Mouse (Mus musculus) heart, postnatal 4 days (tissue): ENCODE results near the gene Slc15a3. TPM values are rescaled to one million over a fixed set of nuclear protein-coding genes. Genes with fewer than 3 reads are reported as not detected.
A peak's percentile ranks its signal among the peaks of the same experiment; 100 is the strongest.

ENCODE experiments used
- DNase-seq: peaks from one replicate; pipeline ENCODE4 v3.0.0; 2021
- total RNA-seq, 2 experiments: library from RNA; stranded (reverse); gene quantifications; 2 replicates each; pipeline ENCODE4 v1.2.3; 2021

Gene Slc15a3
- total RNA-seq, 2 experiments from 2014 or later: 2.1 to 2.3 TPM

DNA sequence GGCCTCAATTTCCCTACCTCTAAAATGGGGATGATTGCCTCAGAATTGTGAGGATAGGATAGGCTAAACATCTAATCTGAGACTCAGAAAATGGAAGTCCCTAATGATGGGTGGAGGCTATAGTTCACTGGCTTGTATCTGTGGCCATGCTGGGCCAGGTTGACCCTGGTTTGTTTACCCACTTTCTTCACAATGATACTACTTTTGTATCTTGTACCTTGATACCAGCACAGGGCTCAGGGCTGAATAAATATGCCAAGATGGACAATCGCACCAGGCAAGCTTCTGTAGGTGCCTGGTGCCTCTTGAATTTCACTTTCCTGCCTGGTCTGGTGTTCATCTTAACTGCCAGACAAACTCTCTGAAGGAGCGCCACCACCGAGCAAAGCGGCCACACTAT lies 17.0 kb upstream of the Slc15a3 start:
- DNase-seq: no peak

DNA sequence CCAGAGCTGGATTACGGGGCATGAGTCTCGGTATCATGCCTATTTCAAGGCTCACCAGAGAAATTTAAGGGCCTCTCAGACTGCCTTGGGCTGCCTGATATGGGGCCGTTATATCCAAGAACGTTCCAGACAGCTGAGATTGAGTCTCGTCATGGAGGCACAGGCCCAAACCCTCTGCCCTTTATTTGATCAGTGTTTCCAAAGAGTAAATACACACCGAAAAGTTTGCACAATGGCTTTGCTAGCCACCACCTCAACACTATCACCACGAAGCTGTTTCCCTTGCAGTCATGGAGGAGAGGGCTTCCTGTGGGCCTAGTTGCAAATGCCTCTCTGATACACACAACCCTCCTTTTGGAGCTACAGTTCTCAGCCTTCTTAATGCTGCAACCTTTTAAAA lies 15.5 kb upstream of the Slc15a3 start:
- DNase-seq: no peak

DNA sequence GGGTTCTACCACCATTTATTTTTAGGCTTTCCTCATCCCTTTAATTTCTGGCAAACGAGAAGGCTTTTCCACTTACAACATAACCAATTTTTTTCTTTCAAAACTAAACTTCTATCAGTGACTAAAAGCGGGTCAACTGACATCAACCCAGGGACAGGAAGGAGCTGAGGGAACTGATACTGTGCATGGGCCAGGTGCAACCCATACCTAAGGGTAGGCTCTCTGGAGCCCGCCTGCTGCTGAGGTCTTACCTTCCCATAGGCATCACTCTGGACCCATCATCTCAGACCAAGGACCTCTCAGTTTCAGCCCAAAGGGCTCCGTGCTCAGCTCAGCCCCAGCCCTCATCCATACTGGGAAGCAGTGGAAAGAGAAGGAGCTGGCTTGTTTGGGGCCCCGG lies 11.2 kb upstream of the Slc15a3 start:
- no peak for DNase-seq

DNA sequence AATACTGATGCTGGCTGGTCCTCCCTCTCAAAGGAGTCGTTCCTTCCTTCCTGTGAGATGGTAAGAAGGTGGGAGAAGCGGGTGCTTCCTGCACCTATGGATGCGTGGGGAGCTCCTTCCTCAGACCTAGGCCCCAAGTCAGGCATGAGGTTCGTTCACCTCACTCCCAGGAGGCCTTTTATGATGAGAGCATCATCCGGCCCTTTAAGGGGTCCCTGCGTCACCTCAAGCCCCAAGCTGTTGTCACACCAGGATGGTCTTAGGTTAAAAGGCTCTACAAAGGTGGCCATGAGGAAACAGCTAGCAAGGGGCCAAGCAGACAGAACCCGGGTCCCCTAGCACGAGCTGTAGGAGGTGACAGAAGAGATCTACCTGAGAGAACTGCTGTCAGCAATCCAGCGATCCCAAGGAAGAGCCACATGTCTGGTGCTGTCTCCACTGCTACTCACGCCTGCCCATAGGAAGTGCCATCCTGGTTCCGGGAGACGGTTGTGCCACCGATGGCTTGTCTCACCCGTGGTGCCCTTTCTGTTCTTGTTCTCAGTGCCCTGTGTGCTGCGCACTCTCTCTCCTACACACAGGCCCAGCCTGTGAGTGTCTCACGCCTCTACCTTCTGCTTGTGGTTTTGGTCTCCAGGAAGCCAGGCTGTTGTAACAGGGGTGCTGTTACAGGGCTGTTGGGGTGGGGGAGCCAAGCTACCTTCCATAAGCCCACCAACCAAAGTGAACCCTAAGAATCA lies 9.9 kb upstream of the Slc15a3 start, which contains the start of gene Cd6:
Cd6 (minus strand) TSS at position 623 of the 740 bp plus-strand sequence.
- DNase-seq: no peak

DNA sequence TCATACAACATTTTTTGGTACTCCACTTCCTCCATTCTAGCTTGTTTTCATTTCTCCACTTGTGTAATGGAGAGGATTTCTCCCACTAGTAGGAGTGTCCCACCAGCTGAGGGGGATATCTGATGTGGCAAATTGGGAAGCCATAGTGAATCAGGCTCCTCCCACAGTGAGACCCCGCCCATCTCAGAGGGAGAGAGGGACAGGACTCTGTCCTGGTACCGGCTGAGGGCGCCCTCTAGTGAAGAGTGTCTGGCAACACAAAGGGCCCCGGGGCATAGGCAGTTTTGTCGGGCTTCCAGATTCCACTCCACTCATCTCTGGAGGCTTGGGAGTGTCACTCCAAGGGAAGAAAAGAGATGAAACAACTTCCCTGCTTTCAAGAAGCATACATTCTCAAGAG lies 8.1 kb upstream of the Slc15a3 start:
- peak; percentile 88 for DNase-seq

DNA sequence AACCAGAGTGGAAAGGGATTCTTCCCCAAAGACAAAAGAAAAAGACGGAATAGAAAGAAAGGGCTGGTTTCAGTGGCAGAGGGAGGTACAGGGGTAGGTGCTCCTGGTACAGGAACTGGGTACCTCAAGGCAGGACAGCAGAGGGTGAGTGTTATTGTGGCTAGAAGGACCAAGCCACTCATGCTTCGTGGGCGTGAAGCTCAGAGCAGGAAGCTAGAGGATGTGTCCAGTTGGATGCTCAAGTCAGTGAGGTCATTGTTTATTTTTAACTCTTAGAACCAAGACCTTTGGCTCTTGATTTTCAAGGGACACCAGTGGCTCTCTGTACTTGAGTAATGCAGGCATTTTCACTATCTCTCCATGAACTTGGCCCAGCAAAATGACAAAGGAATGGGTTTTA lies 7.5 kb upstream of the Slc15a3 start:
- no peak for DNase-seq

DNA sequence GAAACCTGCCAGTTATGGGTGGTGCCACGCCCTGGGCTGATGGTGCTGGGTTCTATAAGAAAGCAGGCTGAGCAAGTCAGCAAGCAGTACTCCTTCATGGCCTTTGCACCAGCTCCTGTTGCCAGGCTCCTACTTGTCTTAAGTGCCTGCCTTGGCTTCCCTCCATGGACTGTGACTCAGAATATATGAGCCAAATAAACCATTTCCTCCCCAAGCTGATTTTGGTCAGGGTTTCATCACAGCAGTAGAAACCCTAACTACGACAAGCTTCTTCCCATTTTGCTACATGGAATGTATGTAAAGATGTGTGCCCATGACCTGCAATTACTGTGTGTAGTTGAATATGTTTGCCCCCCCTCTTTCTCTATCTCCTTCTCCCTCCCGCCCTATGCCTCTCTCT lies 5.9 kb upstream of the Slc15a3 start:
- DNase-seq: no peak

DNA sequence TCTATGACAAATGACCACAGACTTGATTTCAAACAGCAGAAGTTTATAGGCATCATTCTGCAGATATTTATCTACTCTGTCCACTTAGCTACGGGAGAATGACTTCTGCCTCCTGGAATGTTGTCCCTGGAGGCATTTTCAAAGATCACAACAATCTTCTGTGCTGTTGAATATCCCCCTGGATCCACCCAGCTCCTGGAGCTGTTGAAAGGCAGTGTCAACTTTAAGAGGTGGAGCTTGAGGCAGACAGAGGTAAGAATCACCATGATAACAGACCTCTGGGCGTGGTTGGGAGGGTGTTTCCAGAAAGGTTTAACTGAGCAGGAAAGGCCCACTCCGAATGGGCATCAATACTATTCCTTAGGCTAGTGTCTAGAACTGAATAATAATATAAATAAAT lies 3.9 kb upstream of the Slc15a3 start:
- no peak for DNase-seq

DNA sequence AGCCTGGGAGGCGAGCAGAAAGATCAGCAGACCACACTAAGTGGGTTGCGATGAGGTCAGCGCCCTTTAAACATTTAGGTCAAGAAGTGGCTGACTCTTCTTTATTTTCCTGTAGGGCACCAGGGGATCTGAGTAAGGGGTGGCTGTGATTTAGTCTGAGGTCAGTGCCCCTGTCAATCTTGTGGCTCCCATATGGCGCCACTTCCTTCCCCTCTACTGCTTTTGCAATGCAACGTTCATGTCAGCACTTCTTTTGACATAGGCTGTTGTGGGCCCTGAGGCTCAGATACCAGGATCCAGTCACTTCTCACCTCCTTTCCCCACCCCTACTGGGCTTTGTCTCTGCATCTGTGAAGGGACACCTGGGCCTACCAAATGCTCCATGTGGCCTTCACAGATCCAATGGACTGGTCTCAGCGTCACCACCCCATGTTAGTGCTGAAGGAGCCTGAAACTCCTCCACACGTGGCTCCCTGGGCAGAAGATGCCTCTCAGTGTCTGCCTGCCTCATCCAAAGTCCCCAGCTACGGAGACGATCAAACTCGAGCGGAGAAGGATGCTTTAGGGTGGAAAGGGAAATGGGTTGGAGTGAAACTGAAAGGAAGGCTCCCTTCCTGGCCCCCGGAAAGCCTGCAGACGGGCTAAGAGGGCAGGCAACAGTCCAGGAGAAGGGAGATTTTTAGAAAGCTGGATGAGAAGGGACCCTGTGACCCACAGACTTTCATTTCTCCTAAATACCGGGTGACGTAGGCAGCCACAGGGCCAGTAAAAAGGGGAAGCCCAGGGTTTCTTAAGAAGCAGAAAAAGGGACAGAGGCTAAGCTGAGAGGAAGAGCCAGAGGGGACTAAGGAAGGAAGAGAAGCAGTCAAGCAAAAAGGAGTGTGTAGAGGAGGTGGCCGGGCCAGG lies 2.4 kb downstream of the Slc15a3 start:
- peak; percentile 37 for DNase-seq

DNA sequence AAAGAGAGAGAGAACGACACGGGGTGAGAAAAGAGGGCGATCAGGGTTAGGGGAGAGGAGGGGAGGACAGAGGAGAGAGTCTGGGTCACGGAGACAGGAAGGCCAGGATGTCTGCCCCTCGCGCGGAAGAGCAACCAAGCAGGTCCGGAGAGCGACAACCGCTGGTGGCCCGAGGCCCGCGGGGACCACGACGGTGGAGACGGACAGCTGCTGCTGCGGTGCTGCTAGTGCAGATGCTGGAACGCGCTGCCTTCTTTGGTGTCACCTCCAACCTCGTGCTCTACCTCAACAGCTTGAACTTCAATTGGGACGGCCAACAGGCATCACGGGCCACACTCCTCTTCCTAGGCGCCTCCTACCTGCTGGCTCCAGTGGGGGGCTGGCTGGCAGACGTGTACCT lies 3.4 kb downstream of the Slc15a3 start:
- DNase-seq: no peak

DNA sequence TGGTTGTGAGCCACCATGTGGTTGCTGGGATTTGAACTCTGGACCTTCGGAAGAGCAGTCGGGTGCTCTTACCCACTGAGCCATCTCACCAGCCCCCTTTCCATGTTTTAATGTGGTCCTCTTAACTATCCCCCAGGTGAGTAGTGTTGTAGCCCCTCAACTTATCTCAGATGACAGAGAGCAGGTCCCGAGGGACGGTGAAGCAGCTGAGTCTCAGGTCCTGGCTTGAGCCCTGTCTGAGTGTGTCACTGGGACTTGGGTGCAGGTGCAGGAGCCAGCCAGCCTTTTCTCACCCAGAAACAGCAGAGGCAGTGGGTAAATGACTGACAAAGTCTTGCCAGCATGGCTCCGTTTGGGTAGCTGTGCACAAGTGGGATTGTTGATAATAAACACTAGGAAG lies 4.7 kb downstream of the Slc15a3 start:
- no peak for DNase-seq

DNA sequence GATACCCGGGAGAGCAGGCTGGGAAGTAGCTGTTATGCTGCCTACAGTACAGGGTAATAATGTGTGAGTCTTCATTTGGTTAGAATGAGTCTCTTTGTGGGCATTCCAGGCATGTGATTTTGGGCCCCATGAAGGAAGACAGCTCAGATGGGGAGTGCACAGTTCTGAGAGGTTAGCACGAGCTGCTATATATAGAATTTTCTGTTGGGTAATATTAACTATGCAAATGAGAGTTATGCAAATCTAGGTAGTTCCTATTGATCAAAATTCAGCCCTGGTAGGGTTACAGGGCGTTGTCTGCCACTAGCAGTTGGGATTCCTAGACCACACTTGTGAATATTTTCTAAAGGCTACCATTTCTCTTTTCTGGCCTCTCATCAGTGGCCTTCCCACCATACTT lies 5.9 kb downstream of the Slc15a3 start:
- DNase-seq: no peak

DNA sequence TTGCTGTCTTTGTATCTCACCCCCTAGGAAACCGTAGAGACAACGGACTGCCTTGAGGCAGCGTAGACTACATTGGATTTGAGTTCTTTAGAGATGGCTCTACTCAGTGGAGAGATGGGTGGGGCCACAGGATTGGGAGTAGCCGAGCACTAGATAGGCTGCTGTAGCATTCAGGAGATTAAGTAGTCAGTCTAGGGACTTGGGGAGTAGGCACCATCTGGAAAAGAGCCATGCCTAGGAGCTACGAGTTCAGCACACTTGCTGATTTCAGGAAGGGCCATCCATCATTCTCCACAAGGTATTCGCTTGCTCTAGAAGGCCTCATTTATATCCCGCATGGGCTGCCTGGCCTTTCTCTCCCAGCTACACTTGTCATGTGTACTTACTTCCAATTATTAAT lies 6.6 kb downstream of the Slc15a3 start:
- no peak for DNase-seq

DNA sequence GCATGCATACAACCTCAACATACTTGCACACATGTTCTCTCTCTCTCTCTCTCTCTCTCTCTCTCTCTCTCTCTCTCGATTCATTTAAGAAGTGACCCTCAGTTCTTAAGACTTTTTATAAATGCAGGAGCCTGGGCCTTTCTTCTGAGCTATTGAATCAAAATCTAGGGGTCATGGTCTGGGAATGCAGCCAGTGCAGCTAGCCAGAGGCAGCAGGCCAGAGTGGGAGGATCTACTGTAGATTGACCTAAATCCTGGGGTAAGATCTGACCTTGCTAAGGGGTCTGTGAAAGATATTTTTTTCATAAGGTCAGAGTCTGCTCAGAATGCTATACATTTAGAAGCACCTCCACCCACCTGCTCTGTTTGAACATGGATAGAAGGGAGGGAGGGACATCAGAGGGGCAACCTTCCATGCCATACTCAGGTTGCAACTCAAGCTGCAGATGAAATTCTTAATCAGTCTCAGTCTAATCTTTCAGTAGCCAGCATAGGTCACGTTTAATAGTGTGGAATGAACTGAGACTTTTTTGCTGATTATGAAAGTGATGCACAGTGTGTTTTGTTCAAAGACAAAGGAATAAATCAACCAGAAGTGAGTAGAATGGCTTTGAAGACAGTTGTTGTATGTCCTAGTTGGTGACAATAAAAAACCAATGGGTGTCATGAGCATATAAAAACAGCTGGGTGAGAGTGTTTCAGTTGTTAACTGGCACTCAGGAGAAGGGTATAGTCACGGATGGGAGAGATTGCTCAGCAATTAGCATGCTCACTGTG lies 8.0 kb downstream of the Slc15a3 start:
- peak; percentile 66 for DNase-seq

DNA sequence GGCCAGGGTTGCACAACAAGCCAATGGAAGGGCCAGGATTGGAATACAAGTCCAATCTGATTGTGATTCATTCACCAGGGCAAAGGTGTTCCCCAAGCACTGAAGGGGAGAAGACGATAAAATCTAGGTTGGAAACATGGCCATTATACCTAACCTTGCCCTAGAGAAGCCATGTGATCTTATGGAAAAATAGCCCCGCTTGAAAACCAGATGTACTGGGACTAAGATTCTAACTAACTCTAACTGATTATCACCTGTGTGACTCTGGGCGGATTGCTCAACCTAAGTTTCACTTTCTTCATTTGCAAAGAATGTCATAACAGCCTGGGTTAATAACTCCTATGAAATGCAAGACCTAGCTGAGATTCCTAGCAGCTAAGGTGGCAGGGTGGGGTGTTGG lies 15.9 kb downstream of the Slc15a3 start:
- DNase-seq: no peak

DNA sequence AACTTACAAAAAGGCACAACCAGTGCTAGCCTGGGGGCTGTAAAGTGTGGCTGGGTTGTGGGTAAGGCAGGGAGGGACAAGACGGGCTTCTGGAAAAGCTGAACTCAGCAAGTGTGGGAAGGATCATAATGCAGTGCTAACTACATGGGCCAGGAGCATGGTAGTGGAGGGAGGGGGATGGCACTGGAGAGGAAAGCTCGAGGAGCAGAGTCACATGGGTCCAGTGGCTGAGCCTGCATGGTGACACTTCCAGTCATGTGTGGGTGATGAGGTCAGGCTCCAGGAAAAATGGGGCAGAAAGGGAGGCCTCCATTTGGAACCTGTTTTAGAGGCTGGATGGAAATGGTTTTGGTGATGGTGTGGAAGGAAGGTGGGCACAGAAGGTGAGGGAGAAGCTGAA lies 17.0 kb downstream of the Slc15a3 start:
- no peak for DNase-seq

DNA sequence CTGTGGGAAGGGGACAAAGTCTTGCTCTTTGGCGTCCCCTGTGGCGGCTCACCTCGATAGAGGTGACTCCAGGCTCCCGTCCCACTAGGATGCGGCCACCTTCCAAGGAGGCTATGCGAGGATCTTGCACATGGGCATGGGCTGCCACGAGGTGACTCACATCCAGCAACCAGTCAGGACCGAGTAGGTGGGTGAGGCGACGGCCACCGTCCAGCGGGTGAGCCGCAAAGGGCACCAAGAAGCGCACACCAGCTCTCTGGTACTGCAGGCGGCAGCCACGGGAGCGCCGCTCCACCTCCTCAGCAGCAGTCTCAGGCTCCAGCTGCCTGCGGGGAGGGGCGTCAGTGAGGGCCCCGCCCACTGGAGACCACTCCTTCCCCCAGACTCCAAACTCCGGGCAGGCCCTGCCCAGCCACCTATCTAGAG lies 20.6 kb downstream of the Slc15a3 start:
- DNase-seq: no peak

DNA sequence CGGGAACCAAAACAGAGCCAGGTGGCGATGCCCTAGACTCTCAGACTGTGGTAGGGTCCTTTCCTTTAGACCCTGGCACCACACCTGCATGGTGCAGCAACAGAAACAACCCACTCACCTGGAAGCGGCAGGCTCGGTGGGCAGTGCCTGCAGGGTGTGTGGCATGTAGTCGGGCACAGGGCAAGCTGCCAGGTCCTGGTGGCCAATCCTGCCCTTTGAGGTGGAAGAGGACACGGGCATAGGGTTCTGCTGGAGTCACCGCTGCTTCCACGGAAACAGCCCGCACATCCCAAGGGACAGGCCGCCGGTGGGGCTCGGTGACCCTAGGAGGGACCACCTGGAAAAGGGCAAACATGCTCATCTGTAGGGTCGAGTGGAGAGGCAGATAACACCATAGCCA lies 26.8 kb downstream of the Slc15a3 start:
- no peak for DNase-seq

DNA sequence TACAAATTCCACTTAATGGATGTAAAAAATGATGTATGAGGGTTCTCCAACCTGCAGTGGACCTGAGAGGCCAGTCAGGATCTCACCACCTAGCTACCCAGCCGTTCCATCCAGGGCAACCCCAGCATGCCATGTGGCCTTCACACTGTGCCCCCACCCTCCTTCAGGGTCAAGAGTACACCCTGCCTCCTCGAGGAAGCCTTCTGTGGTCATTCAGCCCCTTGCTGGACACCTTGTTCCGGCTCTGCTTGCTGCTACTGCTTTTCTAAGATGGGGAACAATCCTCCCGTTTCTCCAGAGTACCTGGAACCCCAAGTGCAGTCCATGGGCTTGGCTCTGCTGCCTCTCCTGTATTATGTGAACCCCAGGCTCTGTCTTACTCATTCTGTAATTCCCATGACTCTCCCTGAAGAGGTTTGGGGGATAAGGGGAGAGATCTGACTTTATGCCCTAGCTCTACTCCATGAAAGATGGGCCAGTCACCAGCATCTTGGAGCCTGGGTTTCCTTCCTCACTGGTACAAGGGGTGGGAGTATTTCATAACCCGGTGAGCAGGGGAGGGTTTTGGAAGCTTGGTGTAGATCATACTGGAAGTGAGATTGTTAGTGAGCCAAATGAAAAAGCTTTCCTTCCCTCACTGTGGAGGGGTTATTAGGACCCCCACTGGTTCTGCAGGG lies 28.6 kb downstream of the Slc15a3 start:
- no peak for DNase-seq

DNA sequence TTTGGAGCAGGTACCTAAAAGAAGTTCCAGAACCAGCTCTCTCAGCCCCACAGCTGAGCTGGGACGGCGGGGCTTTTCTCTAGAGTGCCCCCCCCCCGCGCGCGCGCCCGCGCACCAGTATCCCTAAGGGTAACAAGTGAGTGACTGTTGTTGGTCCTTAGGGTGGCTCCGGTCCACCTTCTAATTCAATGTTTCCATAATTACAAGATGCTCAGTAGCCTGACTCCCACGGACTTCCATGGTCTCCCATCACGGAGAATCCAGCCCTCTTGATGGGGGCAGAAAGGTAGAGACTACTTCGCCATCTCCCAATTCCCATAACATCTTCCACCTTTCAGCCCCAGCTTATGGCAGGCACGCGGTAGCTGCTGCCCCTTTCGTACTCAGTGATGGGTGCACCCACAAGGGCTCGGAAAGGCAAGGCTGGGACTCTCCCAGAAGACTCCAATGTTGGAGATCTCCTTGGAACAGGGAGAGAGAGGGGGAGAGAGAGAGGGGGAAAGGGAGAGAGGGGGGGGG lies 29.2 kb downstream of the Slc15a3 start:
- no peak for DNase-seq

DNA sequence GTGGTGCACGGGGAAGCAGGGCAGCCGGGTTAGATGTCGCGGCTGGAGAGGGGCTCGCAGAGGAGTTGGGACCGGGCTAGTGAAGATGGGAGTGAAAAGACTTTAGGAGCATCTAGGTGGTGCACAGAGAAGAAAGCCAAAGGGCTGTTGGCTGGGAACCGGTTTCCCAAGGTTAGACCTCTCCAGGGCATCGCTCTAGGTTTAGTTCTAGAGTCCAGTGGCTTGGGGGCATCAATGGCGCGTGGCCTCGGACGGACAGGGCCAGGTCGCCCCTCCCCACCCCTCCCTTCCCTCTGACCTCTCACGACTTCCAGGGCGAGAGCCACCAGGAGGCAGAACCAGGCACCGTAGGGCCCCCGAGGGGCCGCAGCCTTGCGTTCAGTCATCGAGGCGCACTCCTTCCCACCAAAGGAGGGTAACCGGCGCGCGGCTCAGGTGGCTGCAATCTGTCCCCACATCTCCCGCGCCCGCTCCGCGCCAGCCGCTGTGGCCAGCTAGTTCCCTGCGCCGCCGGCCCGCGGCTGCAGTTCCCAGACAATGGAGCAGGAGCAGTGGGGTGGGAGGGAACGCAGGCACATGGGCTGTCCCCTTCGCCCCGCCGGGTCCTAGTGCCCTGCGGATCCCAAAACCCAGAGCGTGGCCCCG lies 29.8 kb downstream of the Slc15a3 start:
- DNase-seq: peak; percentile 82
